Mouse (Mus musculus) CH12.LX (cell line): ENCODE measurements around the gene Smim13.

Source experiments
- CTCF ChIP-seq, 2 experiments: IDR thresholded peaks in 1 of 2; conservative IDR thresholded peaks in 1 of 2; 2 replicates each; pipeline ENCODE4 v1.5.1; 2011 to 2012; ENCODE audit warnings: low read depth in 2 of 2, low read length in 2 of 2, improper control_type of control experiment in 1 of 2, inconsistent platforms in 1 of 2, mild to moderate bottlenecking in 1 of 2, moderate library complexity in 1 of 2
- HCFC1 ChIP-seq: IDR thresholded peaks from 2 replicates; pipeline ENCODE4 v1.6.1; 2012; ENCODE audit warnings: low read depth, mild to moderate bottlenecking, inconsistent platforms, low read length, improper control_type of control experiment
- MAX ChIP-seq: IDR thresholded peaks from 2 replicates; pipeline ENCODE4 v1.6.1; 2011; ENCODE audit warnings: low read length, improper control_type of control experiment
- MXI1 ChIP-seq: IDR thresholded peaks from 2 replicates; pipeline ENCODE4 v1.6.1; 2011; ENCODE audit warnings: mild to moderate bottlenecking, low read depth, low read length, improper control_type of control experiment
- NRF1 ChIP-seq: IDR thresholded peaks from 2 replicates; pipeline ENCODE4 v1.6.1; 2014; ENCODE audit warnings: low read depth, mild to moderate bottlenecking, inconsistent platforms, low read length, improper control_type of control experiment, moderate library complexity
- POLR2A ChIP-seq: IDR thresholded peaks from 2 replicates; pipeline ENCODE4 v1.6.1; 2011; ENCODE audit warnings: low read depth, mild to moderate bottlenecking, improper control_type of control experiment, low read length
- RAD21 ChIP-seq: IDR thresholded peaks from 2 replicates; pipeline ENCODE4 v1.6.1; 2011; ENCODE audit warnings: low read depth, mild to moderate bottlenecking, low read length, improper control_type of control experiment, moderate library complexity
- UBTF ChIP-seq: IDR thresholded peaks from 2 replicates; pipeline ENCODE4 v1.6.1; 2012; ENCODE audit warnings: low read depth, mild to moderate bottlenecking, inconsistent platforms, low read length, improper control_type of control experiment, moderate library complexity

GRCm38 (mm10) chr13:41249538-41250317 lies at the start of gene Smim13:
- TF ChIP-seq POLR2A, result peak; percentile 54
- TF ChIP-seq UBTF, result peak; percentile 89
- peak in 1 of 2 experiments; percentile 56; a peak in 2 of 4 replicates for TF ChIP-seq CTCF (conservative IDR thresholded peaks at IDR 0.05 in 1 of 2, IDR thresholded peaks at IDR 0.05 in 1 of 2; ENCODE audit: low read depth in 2 of 2, low read length in 2 of 2)
- TF ChIP-seq NRF1, result peak; percentile 52
- TF ChIP-seq MAX, result no peak
- TF ChIP-seq MXI1, result peak; percentile 71
- TF ChIP-seq HCFC1, result peak; percentile 97
- TF ChIP-seq RAD21, result no peak
